9 mouse cellular contexts compared by ENCODE assay signal in the genomic region with DNA sequence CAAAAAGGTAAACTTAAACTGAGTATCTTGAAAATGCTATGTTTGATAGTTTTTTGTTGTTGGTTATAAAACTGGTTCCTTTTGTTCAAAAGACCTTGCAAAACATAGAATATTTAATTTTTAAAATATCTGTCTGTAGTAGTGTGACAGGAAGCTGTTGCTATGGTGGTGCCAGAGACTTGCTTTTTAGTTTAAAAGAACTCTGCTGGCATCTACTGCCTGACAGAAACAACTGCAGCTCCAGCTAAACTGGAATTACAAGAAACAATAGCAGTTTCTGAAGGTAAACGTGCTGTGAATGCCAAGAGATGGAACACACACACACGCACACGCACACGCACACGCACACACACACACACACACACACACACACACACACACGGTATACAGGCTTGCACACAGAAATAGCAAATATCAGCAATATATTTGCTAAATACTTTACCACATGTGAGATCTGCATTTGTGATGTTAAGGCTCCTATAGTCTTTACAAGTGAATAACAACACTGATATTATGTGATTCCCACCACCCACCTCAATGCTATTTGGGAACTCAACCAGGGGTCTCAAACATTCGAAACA. TPM values are rescaled to one million over a fixed set of nuclear protein-coding genes. Genes with fewer than 3 reads are reported as not detected.
A peak's percentile ranks its signal among the peaks of the same experiment; 100 is the strongest.
DNase-seq lines count a peak whose midpoint lies in the region; ATAC-seq and TF ChIP-seq lines count a peak whose summit lies in the region.
"Had no signal": no experiment of that assay in that cellular context is flagged by ENCODE, and none has a peak within 500 bp of the region (broad histone marks: within the 10 kb centered on the region; RNA-seq: fewer than 3 reads in every experiment).

No protein-coding gene starts in this region.

- H3K27me3 ChIP-seq in CH12.LX (replicated peaks): no peaks in the 10 kb centered on the region
- H3K27me3 ChIP-seq: embryonic facial prominence, embryonic 15.5 days had no signal

- peak; percentile 48 for ATAC-seq in megakaryocyte, adult 5-6 weeks (ENCODE audit: poor library complexity, severe bottlenecking)

- H3K4me3 ChIP-seq in left cerebral cortex, adult 2 months: no peak overlapping the region
- H3K4me3 ChIP-seq in CH12.LX (replicated peaks in 1 of 3; ENCODE audit: low read depth in 2 of 3, low read length in 2 of 3, poor library complexity in 1 of 3): no peak overlapping the region
- H3K4me3 ChIP-seq: embryonic facial prominence, embryonic 15.5 days had no signal

- no peak for DNase-seq in left cerebral cortex, adult 2 months (ENCODE audit: extremely low spot score in 1 of 2, low spot score in 2 of 2)
- DNase-seq in left cerebral cortex, adult 9 months (ENCODE audit: low spot score in 2 of 2): no peak
- DNase-seq in CH12.LX (ENCODE audit: extremely low read depth): peak; percentile 46
- DNase-seq in adipocyte (ENCODE audit: low spot score): peak; percentile 47
- DNase-seq in adrenal gland, postnatal 10 days: no peak
- no peak for DNase-seq in layer of hippocampus, postnatal 10 days (ENCODE audit: low spot score in 2 of 2)
- no peak for DNase-seq in heart, adult 8-10 months (ENCODE audit: low spot score)

- TF ChIP-seq RAD21 in CH12.LX (IDR thresholded peaks at IDR 0.05; ENCODE audit: low read depth, low read length): peak; percentile 90

- TF ChIP-seq EP300 in CH12.LX (IDR thresholded peaks at IDR 0.05; ENCODE audit: low read length): no peak

- H3K4me1 ChIP-seq in CH12.LX (ENCODE audit: control insufficient read depth in 1 of 2, insufficient read depth in 2 of 2): peaks cover 6 to 43% of the 10 kb centered on the region in 2 experiments; a peak in 3 of 4 replicates

- TF ChIP-seq POLR2A in CH12.LX (IDR thresholded peaks at IDR 0.05; ENCODE audit: low read depth, low read length): no peak

- peaks cover 0 to 6% of the 10 kb centered on the region in 2 experiments for H3K36me3 ChIP-seq in CH12.LX (replicated peaks in 1 of 2; ENCODE audit: control insufficient read depth in 1 of 2, insufficient read depth in 1 of 2, low read length in 1 of 2)
- H3K36me3 ChIP-seq: embryonic facial prominence, embryonic 15.5 days had no signal

- 0 out of 2 replicates have a peak overlapping the region, but pooled peaks have one; percentile 12 for H3K4me2 ChIP-seq in CH12.LX (ENCODE audit: insufficient read depth, low read depth, poor library complexity, severe bottlenecking)
- H3K4me2 ChIP-seq: embryonic facial prominence, embryonic 15.5 days had no signal

- intact Hi-C loops in left cerebral cortex, adult 2 months (cut with DNase I): loop anchor here (2.0 kb wide), 3 partner anchors 219 to 597 kb away; no protein-coding TSS in a partner anchor

- dilution Hi-C loops in CH12.LX (cut with MboI; ENCODE audit: extremely low pct_ligation_motif_present, extremely low pct_unique_long_range_greater_than_20kb, low sequenced_read_pairs): no loop called here

- H3K9ac ChIP-seq in CH12.LX (ENCODE audit: insufficient read depth, low read depth): no peak overlapping the region
- H3K9ac ChIP-seq: embryonic facial prominence, embryonic 15.5 days had no signal

- no peak overlapping the region for H3K27ac ChIP-seq in left cerebral cortex, adult 2 months
- no peak overlapping the region for H3K27ac ChIP-seq in CH12.LX (ENCODE audit: insufficient read depth, low read depth)
- H3K27ac ChIP-seq: embryonic facial prominence, embryonic 15.5 days had no signal

- in situ Hi-C loops in CH12.LX (cut with MboI; ENCODE audit: low pct_ligation_motif_present, low pct_unique_long_range_greater_than_20kb, low sequenced_read_pairs): loop anchor here (10.0 kb wide), 1 partner anchor 439 kb away; no protein-coding TSS in a partner anchor

- no peaks in the 10 kb centered on the region for H3K9me3 ChIP-seq in CH12.LX (replicated peaks; ENCODE audit: low read length)
- H3K9me3 ChIP-seq: embryonic facial prominence, embryonic 15.5 days had no signal

- peak; percentile 70 for TF ChIP-seq CTCF in left cerebral cortex, adult 2 months (IDR thresholded peaks at IDR 0.05)
- peak; percentile 21 to 80; a peak in 3 of 4 replicates for TF ChIP-seq CTCF in CH12.LX (conservative IDR thresholded peaks at IDR 0.05 in 1 of 2, IDR thresholded peaks at IDR 0.05 in 1 of 2; ENCODE audit: low read depth in 2 of 2, low read length in 2 of 2)

- H3K79me2 ChIP-seq in CH12.LX (replicated peaks; ENCODE audit: control insufficient read depth, extremely low read depth, insufficient read depth, poor library complexity, severe bottlenecking): no peaks in the 10 kb centered on the region

TF ChIP-seq in CH12.LX, 34 proteins besides CTCF, POLR2A, EP300 and RAD21:
- TF ChIP-seq SMC3 (IDR thresholded peaks at IDR 0.05; ENCODE audit: low read depth, low read length) (peak; percentile 78), ZC3H11A (IDR thresholded peaks at IDR 0.05; ENCODE audit: low read depth, low read length) (peak; percentile 59), NELFE (IDR thresholded peaks at IDR 0.05; ENCODE audit: low read depth, low read length) (no peak; the same call in 1 of the 2 replicates), MEF2A (IDR thresholded peaks at IDR 0.05; ENCODE audit: borderline replicate concordance, low read depth, low read length) (no peak), CHD2 (IDR thresholded peaks at IDR 0.05; ENCODE audit: low read length) (no peak), MAZ (IDR thresholded peaks at IDR 0.05; ENCODE audit: low read depth, low read length) (0 out of 2 replicates have a peak, but pooled peaks have one; percentile 51), JUND (conservative IDR thresholded peaks at IDR 0.05; ENCODE audit: low read depth, low read length) (no peak), MAX (IDR thresholded peaks at IDR 0.05; ENCODE audit: low read length) (0 out of 2 replicates have a peak, but pooled peaks have one; percentile 18)

RNA-seq across cellular contexts. Expression of gene Prkacb, which starts 29.1 kb away (rescaled TPM):
- 100 to 1,000 TPM; 425 to 476 TPM for total RNA-seq in left cerebral cortex, adult 2 months (2021)
- total RNA-seq in CH12.LX (2012; rRNA removed): 29.0 and 33.1 TPM in 2 replicates
- 65.1 and 70.3 TPM in 2 replicates for total RNA-seq in CH12.LX (2014; rRNA removed)
- 61.8 and 62.1 TPM in 2 replicates for polyA plus RNA-seq in CH12.LX (2012; ENCODE audit: insufficient read length, low read depth)
- total RNA-seq in megakaryocyte, adult 5-6 weeks (2015): 47.3 and 50.7 TPM in 2 replicates
- total RNA-seq in megakaryocyte, adult 5-6 weeks (2017): 58.2 and 59.8 TPM in 2 replicates
- total RNA-seq in adrenal gland, postnatal 10 days (2021): 100 to 1,000 TPM in 1 of 2 experiments, 10 to 100 TPM in 1; 93.2 to 107 TPM
- 100 to 1,000 TPM; 249 to 257 TPM for total RNA-seq in layer of hippocampus, postnatal 10 days (2021)
- total RNA-seq in heart, adult 8-10 months (2022): 10 to 100 TPM; 55.5 to 64.9 (median 61.1) TPM

Comparison
In these comparisons a context has a peak if more than half of its experiments do, and no peak if none do; other contexts are left out.
1. DNase-seq: peak in CH12.LX (single experiment) and adipocyte (single experiment); none in left cerebral cortex, adult 2 months (0 of 2), left cerebral cortex, adult 9 months (0 of 2), adrenal gland, postnatal 10 days (single experiment), layer of hippocampus, postnatal 10 days (0 of 2) and heart, adult 8-10 months (single experiment).